Mouse (Mus musculus) spleen, postnatal 0 days (tissue): Measurements from ENCODE around the gene Hdac11. TPM values are rescaled to one million over a fixed set of nuclear protein-coding genes. Genes with fewer than 3 reads are reported as not detected.

ENCODE experiments used
- polyA plus RNA-seq: library from polyadenylated mRNA; unstranded; fragments of >200 nt; fragmentation: Nextera tagmentation; extraction: Ambion mirVana; gene quantifications from 2 replicates; pipeline ENCODE4 v1.2.1, GENCODE M21; 2015

The Hdac11 gene
- 2.9 and 3.1 TPM in 2 replicates for polyA plus RNA-seq

DNA sequence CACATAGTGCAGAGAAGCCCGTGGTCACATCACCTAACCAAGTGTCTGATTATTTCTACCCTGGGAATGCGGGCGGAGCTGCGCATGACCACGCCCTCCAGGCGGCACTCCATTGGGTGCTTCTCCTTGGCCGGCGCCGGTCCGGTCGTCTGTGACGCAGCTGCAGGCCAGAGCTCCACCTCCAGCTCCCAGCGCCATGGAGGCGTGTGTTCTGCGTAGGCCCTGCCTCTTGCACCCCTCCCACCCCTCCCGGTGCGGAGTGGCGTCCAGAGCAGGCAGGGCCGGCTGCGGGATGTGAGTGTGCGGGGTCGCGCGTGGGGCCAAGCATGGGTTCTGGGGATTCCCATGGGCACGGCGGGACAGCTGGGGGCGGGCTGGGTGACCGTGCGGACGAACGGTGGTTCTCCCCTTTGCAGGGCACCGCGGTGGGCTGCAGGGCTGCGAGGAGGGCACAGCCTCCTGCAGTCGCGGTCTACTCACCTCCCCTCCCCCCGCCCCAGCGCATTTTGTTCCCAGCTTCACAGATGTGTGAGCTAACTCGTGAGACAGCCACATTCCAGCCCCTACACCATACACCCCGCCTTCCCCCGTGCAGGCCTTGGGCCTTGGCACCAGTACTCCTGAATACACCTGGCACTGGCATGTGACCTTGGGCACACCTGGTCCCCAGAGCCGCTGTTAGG, at the start of gene Hdac11:
TSS of gene Hdac11 (plus strand) at position 112 of the 683 bp plus-strand sequence.

DNA sequence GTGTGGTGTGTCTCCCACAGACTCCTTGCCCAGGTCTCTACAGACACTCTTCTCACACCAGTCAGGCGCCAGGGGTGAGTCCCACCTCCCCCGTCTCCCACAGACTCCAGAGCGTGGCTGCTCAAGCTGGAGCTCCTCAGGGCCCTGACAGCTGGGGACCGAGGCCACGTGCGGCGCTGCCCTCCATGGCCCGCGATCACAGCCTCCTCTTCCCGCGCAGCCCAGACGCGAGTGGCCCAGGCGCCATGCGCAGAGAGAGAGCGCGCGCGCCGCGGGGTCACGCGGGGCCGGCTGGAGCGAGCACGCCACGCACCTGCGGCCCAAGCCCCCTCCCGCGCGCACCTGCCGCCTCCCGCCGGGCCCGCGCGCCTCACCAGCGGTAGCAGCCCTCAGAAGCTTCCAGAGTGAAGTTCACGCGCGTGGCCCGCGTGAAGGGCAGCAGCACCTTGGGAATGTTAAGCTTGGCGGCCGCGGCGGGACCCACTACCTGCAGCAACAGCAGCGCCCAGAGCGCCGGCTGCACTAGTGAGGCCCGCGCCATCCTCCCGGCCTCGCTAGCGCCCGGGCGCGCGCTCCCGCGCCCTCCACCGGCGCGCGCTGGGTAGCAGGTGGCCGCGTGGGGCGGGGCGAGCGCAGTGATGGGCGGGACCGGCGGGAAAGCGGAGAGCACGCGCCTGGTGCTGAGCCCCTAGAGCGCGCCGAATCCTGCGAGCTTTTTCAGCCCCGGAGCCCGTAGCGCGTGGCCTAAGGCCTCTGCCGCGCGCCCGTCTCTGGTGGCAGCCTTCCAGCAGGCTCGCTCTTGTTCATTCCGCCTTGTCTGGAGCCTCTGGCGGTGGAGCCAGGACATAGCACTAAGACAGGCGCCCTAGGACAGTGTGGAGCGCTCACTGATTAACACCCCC, 40.0 kb upstream of the Hdac11 start, which contains the start of gene Nup210:
TSS of gene Nup210 (minus strand) at position 586 of the 902 bp plus-strand sequence.

DNA sequence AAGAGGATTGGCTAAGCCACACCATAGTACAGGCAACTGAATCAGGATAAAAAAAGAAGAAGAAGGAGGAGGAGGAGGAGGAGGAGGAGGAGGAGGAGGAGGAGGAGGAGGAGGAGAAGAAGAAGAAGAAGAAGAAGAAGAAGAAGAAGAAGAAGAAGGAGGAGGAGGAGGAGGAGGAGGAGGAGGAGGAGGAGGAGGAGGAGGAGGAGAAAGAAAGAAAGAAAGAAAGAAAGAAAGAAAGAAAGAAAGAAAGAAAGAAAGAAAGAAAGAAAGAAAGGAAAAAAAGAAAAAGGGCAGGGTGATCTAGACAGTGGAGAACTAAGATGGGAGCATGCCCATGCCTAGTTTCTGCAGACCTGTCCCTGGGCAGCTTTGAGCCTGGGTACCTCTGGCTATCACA, 55.7 kb downstream of the Hdac11 start, which contains the start of gene Fbln2:
TSS of gene Fbln2 (plus strand) at position 301 of the 400 bp plus-strand sequence.

Other genes with a start within 250 kb of the Hdac11 start
- gene Iqsec1, start 168.0 kb upstream of the Hdac11 start, polyA plus RNA-seq: 10.2 and 11.7 TPM in 2 replicates
- gene Nup210, start 39.8 kb upstream of the Hdac11 start, polyA plus RNA-seq: 28.9 and 30.5 TPM in 2 replicates
- gene Fbln2, start 55.8 kb downstream of the Hdac11 start, polyA plus RNA-seq: 27.8 and 43.6 TPM in 2 replicates